Mouse (Mus musculus) inflammation-experienced regulatory T-cells, adult 6 months (primary cell): ENCODE results near the gene Gm13283. TPM values are rescaled to one million over a fixed set of nuclear protein-coding genes. Genes with fewer than 3 reads are reported as not detected.
A peak's percentile ranks its signal among the peaks of the same experiment; 100 is the strongest.
"Not testable (repeated sequence)": the region's sequence is repeated elsewhere in the genome, so short reads cannot be mapped to it uniquely, and the experiment has no call there.

Experiments used
- ATAC-seq: one replicate; pipeline ENCODE4 v1.8.0; 2017
- polyA plus RNA-seq, 3 experiments: library from polyadenylated mRNA; unstranded; fragments of 100-300 nt; shearing (Covaris generic); gene quantifications; one replicate each; pipeline ENCODE4 v1.2.1; 2017

Gene Gm13283
- not detected for polyA plus RNA-seq

DNA sequence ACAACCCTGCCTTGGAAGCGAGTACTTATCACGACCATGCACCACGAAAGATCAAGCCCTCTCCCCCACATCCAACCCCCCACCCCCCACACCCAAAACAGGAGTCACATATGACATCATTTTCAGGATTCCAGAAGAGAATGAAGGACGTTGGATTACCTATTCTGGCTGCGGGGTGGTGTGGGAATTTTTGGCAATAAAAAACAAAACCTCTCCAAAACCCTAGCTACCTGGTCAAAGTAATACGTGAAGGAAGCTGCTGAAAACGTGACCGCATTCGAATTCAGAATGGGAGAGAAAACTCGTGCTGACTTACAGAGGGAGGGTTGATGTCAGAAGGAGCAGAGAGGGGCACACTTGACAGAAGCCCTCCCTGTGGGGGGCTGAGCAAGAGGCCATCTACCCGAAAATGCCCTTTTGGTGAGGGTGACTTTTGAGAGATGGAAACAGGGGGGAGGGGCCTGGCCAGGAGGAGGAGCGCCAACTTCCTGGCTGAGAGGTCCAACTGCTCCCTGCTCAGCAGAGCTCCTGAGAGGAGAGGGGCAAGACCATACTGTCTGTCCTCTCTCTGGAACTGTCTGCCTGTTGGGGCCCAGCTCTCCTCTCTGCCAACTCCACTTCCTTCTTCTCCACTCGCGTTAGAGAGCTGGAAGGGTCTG lies at the start of gene Gm13283:
TSS of gene Gm13283 (plus strand) at position 510 of the 659 bp plus-strand sequence.
- not testable (repeated sequence) for ATAC-seq

DNA sequence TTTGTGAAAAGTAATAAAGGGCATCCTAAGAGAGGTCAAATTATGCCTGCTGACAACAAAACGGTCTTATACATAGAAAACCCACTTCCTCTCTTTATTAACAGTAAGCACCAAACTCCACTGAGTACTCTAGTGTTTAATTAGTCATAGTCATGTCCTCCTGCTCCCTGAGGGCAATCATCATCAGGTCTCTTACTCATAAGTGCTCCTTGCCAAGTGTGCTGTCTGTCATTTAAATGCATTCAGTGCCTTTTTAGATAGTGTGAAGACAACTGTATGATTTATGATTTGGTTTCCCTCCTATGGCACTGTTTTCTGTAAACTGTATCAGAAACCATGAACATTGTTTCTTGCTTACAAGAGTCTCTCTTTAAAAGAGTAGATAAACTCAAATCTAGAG lies 45.6 kb upstream of the Gm13283 start:
- no peak for ATAC-seq

DNA sequence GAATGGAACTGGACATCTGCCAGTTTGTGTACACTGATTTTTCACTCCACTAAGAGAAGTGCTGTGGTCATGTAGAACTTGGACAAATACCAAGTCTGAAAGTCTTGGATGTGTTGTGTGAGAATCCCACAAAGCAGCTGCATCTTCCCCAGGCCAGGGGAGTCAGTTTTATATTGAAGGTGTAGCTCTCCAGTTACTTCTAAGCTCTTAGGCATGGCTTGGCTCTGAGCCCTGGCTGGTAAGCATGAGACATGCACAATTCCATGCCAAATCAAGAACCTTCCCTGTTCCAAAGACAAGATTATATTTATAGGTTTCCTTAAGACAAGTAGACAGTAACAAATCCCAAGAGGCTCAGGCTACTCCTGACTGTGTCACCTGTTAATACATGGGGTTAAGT lies 44.9 kb upstream of the Gm13283 start:
- no peak for ATAC-seq

DNA sequence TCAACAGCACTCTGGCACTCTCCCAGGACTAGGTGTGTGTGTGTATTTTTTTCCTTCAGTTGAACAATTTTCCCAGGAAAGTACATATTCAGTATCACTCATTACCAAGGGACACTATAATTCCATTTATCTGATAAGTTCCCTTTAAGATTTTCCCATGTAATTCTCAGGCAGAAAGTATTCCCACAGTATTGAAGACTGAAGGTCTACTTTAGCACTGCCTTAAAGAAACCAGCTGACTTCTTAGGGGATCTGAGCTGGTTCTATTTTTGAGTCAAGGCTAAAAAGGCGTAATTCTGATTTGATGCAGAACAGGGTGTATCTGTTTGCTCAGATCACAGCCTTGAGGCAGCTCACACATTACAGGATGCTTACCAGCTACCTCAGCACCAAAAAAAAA lies 41.2 kb upstream of the Gm13283 start:
- no peak for ATAC-seq

DNA sequence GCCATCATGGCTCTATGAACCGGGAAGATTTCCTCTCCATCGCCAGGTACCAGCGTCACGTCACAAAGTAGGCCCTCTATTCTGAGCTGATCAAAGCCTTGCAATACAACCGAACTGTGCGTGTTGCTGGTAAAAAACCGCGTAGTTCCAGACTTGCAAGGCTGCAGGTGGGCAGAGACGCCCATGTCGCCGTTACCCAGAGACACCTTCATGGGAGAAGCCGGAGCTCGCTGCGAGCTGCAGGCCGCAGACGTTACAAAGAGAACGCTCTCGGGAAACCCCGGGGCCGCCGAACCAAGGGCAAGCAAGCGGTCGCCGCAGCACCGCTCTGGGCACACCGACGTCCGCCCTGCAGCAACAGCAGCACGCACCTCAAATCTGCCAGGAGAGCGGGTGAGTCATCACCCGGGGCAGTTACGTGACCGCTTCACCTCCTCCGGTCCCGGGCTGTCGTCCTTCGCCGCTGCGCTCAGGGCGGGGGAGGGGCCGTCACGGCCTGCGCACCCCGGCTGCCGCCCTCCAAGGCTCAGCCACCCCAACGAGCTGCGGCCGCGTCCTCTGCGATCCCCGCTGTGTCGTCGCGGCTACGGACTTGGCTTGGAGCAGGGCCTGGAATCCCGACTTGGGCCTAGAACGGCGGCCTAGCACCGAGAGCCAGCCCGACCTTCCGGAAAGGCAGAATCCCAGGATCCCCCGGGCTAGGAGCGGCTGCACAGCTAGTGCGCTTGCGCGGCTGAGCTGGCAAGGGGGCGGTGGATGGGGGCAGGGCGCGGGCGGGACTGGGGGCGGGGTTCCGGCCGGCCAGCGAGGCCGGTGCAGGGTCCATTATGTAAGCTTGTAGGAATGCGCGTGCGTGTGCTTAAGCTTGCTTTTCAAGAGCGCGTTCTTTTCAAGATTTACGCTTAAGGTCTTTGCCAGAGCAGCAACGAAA lies 37.9 kb upstream of the Gm13283 start, which contains the start of the genes Gm26566 and Klhl9:
TSS of gene Gm26566 (plus strand) at position 15 of the 931 bp plus-strand sequence.
TSS of gene Klhl9 (minus strand) at position 675 of the 931 bp plus-strand sequence.
- peak; percentile 75 for ATAC-seq

DNA sequence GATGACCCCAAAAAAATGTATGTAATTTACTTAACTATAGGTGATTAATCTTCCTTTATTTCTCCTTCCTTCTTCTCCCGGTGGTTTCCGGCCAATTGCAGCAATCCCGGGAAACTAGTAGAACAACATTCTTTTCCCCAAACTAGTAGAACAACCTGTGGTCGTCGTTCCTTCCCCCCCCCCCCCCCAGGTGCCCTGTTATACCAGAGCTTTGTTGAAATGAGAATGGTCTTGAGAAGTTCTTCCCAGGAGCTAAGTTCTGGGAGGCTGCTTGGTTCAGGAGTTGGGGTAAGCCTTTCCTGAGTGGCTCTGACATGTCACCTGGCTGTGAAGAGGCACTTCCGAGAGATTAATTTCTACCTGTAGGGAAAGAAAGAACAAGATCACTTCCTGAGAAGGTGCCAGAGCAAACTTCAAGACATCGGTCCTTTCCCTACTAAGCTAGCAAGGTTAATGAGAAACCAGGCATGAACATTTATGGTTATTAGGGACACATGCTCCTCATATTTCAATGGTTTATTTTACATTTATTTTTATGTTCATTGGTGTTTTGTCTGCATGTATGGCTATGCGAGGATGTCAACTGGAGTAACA lies 36.3 kb upstream of the Gm13283 start:
- no peak for ATAC-seq

DNA sequence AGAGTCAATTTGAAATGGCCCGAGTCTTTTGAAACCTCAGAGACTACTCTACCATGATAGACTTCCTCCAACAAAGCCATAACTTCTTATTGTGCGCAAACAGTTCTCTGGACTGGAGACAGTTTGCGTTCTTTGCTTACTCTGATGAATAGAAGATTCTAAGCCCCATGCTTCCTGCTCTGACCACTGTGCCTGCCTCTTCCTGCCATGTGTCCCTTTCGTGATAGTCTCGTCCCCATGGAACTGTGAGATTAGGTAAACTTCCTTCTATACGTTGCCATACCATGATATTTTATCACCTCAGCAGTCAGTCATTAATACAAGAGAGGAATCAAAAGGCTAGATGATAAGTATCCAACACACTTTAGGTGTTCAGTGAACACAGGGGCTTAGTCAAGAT lies 33.2 kb upstream of the Gm13283 start:
- ATAC-seq, result no peak

DNA sequence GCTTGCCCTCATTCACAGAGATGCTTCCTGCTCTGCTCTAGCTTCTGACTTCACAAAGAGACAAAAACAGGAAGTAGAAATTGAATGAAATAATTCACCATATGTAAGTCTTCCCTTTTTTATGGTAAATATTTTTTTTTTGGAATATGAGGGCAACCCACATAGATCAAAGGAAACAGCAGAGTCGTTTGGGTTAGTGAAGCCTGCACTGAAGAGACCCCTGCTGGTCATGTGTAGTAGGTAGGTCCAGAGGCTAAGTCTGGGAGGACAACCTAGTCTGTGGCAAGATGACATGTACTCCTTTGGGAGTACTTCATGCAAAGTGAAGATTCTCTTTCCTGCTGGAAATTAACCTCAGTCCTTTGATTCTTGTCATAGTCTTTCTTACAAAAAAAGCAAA lies 32.6 kb upstream of the Gm13283 start:
- ATAC-seq, result peak; percentile 89

DNA sequence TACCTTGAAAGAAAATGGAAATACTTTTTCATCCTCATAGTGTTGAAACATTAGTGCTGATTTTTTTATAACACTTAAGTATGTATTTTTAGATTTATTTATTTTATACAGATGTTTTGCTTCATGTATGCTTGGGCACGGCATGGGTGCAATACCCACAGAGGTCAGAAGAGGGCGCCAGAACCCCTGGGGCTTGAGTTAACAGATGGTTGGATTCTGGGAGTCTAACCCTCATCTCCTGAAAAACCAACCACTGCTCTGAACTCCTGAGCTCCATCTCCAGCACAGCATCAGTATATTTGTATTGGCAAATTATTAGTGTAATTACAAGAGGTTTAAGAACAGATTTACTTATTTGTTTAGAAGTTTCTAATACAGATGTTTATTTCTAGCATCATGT lies 21.4 kb upstream of the Gm13283 start:
- ATAC-seq, result peak; percentile 73

DNA sequence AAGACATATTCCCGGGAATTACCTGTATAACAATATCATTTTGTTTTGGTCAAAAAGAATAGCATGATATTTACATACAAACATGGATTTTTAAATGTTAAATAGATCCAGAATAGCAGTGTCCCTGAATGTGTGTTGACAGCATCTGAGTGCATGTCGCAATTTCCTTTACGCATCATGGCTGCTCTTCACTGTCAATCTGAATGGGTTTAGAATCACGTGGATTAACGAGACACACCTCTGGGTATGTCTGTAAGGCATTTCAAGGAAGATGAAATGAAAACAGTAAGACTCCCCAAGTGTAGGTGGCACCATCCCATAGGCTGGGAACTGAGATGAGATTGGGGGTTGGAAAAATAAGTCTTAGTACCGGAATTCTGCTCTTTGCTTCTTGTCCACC lies 20.9 kb upstream of the Gm13283 start:
- ATAC-seq, result no peak

DNA sequence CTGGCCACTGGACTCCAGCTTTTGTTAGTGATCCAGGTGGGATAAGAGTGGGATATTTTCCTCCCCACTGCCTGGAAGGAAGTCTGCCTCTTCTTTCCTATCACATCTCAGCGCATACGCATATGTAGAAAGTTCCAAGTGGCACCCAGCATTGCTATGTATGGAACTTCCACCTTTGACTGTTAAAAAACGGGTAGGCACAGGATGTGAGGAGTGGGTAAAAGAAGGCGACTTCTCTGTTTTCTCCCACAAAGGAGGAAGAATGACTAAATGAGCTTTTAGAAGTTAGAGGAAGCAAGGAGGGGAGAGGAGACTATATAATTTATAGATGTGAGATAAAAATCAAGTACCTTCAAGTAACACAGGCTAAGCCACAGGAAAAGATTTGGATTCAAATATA lies 18.5 kb upstream of the Gm13283 start:
- no peak for ATAC-seq

DNA sequence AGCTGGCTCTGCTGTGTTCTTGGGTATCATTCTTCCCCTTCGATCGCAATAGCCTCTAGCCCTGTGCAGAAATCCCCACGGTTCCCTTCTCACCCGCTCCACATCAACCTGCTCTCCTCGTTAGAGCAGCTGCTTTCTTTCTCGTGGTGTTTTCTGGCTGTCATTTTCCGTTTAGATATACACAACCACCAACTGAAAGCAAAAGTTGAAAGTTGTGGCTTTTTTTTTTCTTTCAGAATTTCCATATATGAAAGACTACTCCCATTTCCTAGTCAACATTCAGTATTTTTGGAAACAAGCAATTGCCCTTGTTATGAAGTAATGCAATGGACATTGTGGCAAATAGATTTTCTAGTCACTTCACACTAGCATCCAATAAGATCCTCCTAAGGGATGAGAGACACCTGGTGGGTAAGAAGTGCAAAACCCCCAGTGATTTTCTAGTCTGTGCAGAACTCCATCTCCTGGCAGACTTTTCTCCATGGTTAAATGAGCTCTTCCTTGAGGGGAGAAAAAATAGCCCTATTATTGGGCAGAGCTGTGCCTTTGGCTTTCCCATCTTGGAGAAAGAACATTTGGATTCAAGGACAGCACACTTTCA lies 17.0 kb upstream of the Gm13283 start:
- peak; percentile 58 for ATAC-seq

DNA sequence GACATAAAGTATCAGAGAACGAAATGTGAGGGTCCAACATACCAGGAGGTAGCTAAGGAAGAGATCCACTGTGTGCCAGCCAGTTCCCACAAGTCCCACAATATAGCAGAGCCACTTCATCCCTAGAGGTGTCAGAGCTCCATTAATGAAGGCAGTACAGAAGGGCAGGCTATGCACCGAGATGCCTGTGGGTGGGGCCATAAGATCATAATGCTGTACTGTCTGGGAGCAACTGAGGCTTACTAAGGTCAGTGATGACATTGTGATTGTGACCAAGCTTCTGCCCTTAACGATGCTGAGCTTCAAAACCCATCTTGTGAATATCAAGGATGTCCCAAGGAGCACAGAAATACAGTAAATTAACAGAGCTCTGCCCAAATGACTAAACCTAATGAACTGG lies 15.7 kb upstream of the Gm13283 start:
- ATAC-seq, result no peak

DNA sequence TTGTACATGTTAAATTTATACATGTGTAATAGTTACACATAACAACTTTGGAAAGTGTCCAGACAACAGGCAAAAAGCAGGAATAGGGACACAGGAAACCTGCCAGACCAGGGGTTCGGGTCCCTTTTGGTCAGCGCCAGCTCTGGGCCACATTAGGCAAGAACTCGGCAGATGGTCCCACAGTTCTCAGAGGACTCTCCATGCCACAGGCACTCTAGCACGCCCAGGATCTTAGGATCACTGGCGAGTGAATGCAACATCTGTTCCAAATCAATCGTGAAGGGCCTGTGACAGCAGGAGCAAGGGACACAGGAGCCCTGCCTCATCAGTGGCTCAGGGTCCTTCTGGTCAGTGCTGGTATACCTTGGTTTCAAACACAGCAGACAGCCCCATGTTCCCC lies 10.0 kb upstream of the Gm13283 start:
- ATAC-seq, result no peak

DNA sequence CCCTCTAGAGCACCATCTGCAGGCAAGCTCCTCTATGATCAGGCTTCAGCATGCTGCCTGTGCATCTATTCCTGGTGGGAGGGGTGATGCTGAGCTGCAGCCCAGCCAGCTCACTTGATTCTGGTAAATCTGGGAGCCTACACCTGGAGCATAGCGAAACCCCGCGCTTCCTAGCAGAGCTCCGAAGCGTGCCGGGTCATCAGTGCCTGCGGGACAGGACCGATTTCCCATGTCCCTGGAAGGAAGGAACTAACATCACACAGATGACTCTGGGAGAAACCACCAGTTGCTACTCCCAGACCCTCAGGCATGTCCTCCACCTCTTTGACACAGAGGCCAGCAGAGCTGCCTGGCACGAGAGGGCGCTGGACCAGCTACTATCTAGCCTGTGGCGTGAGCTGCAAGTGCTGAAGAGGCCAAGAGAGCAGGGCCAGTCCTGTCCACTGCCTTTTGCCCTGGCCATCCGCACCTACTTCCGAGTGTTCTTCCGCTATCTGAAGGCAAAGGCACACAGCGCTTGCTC lies 5.0 kb upstream of the Gm13283 start, which contains the start of gene Gm13271:
TSS of gene Gm13271 (plus strand) at position 51 of the 523 bp plus-strand sequence.
- not testable (repeated sequence) for ATAC-seq

DNA sequence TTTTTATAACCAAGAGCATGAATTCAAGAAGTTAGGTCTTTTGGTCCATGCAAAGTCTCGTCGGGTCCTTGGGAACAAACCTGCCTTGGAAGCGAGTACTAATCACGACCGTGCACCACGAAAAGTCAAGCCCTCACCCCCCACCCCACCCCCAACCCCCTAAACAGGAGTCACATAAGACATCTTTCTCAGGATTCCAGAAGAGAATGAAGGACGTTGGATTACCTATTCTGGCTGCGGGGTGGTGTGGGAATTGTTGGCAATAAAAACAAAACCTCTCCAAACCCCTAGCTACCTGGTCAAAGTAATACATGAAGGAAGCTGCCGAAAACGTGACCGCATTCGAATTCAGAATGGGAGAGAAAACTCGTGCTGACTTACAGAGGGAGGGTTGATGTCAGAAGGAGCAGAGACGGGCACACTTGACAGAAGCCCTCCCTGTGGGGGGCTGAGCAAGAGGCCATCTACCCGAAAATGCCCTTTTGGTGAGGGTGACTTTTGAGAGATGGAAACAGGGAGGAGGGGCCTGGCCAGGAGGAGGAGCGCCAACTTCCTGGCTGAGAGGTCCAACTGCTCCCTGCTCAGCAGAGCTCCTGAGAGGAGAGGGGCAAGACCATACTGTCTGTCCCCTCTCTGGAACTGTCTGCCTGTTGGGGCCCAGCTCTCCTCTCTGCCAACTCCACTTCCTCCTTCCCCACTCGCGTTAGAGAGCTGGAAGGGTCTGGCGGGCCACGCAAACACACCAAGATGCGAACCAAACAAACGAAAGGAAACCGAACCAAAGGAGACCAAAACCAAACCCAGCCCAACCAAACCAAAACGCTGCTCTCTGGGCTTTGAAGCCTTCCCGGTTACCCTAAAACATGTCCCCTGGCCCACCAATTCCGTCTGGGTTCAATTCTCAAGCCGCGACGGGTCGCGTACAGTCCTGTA lies 3.1 kb upstream of the Gm13283 start:
- not testable (repeated sequence) for ATAC-seq

DNA sequence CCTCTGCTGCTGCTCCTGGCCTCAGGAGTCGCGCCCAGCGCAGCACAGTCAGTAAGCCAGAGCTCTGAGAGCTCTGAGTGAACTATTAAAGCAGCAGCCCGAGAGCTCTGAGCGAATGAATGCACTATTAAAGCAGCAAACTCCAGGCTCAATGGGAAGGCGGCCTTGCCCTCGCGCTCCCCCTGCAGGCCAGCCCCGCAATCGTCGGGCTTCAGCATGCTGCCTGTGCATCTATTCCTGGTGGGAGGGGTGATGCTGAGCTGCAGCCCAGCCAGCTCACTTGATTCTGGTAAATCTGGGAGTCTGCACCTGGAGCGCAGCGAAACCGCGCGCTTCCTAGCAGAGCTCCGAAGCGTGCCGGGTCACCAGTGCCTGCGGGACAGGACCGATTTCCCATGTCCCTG lies 2.3 kb upstream of the Gm13283 start:
- peak; percentile 100 for ATAC-seq

DNA sequence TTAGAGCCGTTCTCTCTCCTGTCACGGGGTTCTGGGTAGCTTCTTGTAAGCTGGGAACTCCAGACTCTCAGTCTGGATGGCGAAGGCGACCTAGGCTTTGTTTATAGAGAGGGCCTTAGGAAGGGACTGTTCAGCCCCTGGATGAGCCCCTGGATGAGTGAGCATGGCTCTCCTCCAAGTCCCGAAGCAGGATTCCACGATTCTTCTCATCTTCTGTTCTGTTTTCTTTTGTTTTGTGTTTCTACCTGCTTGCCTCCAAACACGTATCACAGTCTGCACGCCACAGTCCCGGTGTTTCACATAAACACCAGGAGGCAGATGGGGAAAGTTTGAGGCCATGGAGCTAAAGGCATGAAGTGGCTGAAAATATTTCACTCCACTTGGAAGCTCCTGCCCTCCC lies 1.2 kb upstream of the Gm13283 start:
- not testable (repeated sequence) for ATAC-seq

DNA sequence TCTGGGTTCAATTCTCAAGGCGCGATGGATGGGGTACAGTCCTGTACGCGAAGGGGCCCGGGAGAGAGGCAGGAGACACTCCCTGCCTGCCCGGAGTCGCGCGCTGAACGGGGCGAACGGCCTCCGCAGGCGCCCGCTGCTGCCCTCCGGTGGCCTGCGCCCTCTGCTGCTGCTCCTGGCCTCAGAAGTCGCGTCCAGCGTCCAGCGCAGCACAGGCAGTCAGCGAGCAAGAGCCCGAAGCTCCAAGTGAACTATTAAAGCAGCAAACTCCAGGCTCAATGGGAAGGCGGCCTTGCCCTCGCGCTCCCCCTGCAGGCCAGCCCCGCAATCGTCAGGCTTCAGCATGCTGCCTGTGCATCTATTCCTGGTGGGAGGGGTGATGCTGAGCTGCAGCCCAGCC lies 512 bp downstream of the Gm13283 start:
- not testable (repeated sequence) for ATAC-seq

DNA sequence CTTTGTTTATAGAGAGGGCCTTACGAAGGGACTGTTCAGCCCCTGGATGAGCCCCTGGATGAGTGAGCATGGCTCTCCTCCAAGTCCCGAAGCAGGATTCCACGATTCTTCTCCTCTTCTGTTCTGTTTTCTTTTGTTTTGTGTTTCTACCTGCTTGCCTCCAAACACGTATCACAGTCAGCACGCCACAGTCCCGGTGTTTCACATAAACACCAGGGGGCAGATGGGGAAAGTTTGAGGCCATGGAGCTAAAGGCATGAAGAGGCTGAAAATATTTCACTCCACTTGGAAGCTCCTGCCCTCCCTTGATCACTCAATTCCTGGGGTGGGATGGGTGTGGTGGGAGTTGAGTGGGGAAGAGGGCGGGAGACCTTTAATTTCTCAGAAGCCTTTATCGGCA lies 1.9 kb downstream of the Gm13283 start:
- not testable (repeated sequence) for ATAC-seq

DNA sequence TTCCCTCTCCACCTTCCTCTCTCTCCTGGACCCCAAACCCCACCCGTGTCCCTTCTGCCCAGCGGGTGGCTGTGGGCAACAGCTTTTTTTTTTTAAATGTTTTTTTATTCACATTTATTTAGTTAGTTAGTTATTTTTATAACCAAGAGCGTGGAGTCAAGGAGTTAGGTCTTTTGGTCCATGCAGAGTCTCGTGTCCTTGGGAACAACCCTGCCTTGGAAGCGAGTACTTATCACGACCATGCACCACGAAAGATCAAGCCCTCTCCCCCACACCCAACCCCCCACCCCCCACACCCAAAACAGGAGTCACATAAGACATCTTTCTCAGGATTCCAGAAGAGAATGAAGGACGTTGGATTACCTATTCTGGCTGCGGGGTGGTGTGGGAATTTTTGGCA lies 2.4 kb downstream of the Gm13283 start:
- ATAC-seq, result not testable (repeated sequence)
